Mouse (Mus musculus): ENCODE measurements at regions not wholly inside any gene's neighbourhood (a gene's known extent, or its start where the extent isn't known, plus 50 kb on each side); places are given as distances from the start of the nearest gene placed in this dataset.

DNA sequence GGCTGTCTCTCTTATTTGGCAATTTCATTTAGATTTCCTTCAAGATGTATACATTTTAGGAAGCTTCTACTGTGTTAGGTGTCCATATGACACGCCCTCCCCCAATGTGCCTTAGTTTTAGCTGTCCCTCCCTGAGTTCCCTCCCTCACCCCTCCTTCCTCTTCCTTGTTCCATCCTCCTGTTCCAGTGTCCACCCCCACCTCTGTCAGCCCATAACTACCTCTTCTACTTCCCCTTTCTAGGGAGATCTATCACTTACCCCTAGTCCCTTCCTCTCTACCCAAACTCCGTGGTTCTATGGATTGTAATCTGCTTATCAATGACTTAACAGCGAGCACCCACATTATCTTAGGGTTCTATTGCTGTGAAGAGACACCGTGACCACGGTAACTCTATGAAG is 183.2 kb upstream of the Unc93a2 start:
- DNase-seq = no peak

DNA sequence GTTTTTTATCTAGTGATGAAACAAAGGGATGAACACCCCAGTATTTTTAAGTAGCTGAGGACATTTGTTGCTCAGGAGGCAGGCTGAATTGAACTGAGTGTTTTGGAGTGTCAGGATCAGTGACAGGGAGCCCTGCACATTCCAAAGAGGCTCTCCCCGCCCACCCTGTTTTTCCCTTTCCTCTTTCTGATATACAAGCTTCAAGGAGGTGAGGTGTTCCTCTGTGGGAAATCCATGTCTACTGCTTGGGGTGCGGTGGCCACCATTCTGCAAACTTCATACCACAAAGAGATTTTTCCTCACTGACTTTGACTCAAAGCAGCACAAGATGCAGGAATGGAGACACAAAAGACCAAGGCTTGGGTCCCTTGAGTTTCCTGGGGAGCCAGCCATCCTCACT is 180.5 kb upstream of the Unc93a2 start:
- DNase-seq = no peak
- H3K4me3 ChIP-seq (ENCODE audit: control insufficient read depth, insufficient read depth, low read length) = no peak overlapping the region
- no peak for TF ChIP-seq POLR2A (IDR thresholded peaks at IDR 0.05; ENCODE audit: control insufficient read depth, extremely low read depth, insufficient read depth, low read length, poor library complexity)
- no peak for TF ChIP-seq CTCF (IDR thresholded peaks at IDR 0.05; ENCODE audit: borderline replicate concordance, control insufficient read depth, extremely low read depth, insufficient read depth, low read length, poor library complexity)
- 88% methylated on average over 2 of the region's 2 CpGs for WGBS
- H3K36me3 ChIP-seq (ENCODE audit: control insufficient read depth, insufficient read depth, low read length) = no peaks in the 10 kb centered on the region
- H3K27ac ChIP-seq (ENCODE audit: control insufficient read depth, insufficient read depth, low read length) = no peak overlapping the region
- no peaks in the 10 kb centered on the region for H3K4me1 ChIP-seq (replicated peaks; ENCODE audit: control insufficient read depth, insufficient read depth, low read length)
- no peaks in the 10 kb centered on the region for H3K27me3 ChIP-seq (ENCODE audit: control insufficient read depth, insufficient read depth, low read length)

More for the DNA sequence above, 183.2 kb upstream of the Unc93a2 start:
- H3K27me3 ChIP-seq (ENCODE audit: control insufficient read depth, insufficient read depth, low read length) = no peaks in the 10 kb centered on the region
- no peak overlapping the region for H3K4me3 ChIP-seq (ENCODE audit: control insufficient read depth, insufficient read depth, low read length)
- H3K36me3 ChIP-seq (ENCODE audit: control insufficient read depth, insufficient read depth, low read length) = no peaks in the 10 kb centered on the region
- TF ChIP-seq POLR2A (IDR thresholded peaks at IDR 0.05; ENCODE audit: control insufficient read depth, extremely low read depth, insufficient read depth, low read length, poor library complexity) (no peak), CTCF (IDR thresholded peaks at IDR 0.05; ENCODE audit: borderline replicate concordance, control insufficient read depth, extremely low read depth, insufficient read depth, low read length, poor library complexity) (no peak)
- no peaks in the 10 kb centered on the region for H3K4me1 ChIP-seq (replicated peaks; ENCODE audit: control insufficient read depth, insufficient read depth, low read length)
- H3K27ac ChIP-seq (ENCODE audit: control insufficient read depth, insufficient read depth, low read length) = no peak overlapping the region
- WGBS = 77% methylated on average over 5 of the region's 5 CpGs

DNA sequence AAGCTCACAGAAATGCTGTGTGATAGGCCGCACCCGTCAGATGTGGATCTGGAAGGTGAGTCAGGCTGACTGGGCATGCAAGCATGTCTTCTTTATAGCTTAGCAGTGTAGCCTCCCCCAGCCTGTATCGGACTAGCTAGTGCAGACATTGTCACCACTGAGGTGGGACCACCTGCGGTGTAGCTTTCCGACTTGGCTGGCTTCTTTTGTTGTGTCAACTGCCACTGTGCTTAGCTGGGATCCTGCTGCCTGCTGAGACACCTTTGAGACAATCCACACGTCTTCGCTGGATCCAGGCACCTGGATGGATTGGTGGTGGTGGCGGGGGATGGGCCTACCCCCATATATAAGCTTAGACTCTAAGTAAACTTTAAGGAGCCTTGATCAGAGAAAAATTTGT is 177.7 kb upstream of the Unc93a2 start:
- no peak overlapping the region for H3K27ac ChIP-seq (ENCODE audit: control insufficient read depth, insufficient read depth, low read length)
- H3K27me3 ChIP-seq (ENCODE audit: control insufficient read depth, insufficient read depth, low read length) = no peaks in the 10 kb centered on the region
- H3K36me3 ChIP-seq (ENCODE audit: control insufficient read depth, insufficient read depth, low read length) = no peaks in the 10 kb centered on the region
- WGBS = 95% methylated on average over 8 of the region's 8 CpGs
- no peak for TF ChIP-seq CTCF (IDR thresholded peaks at IDR 0.05; ENCODE audit: borderline replicate concordance, control insufficient read depth, extremely low read depth, insufficient read depth, low read length, poor library complexity)
- DNase-seq = no peak
- H3K4me3 ChIP-seq (ENCODE audit: control insufficient read depth, insufficient read depth, low read length) = no peak overlapping the region
- no peaks in the 10 kb centered on the region for H3K4me1 ChIP-seq (replicated peaks; ENCODE audit: control insufficient read depth, insufficient read depth, low read length)

DNA sequence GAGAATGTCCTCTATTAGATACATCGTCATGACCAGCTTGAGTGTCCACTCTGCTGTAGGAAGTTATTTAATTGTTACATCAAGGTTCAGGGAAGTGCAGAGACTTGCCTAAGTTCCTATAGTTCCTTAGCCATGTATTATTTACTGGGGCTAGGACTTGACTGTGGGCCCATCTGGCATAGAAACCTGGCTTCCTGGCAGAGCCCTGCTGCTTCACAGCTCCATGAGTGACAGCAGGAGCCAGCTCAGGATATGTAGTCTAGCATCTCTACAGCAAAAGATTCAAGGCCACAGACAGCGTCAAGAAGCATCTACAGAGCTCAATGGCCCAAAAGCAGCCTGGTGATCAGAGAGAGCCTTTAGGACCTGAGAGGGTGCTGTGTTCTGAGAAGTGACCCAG is 163.2 kb upstream of the Unc93a2 start:
- no peak for TF ChIP-seq POLR2A (IDR thresholded peaks at IDR 0.05; ENCODE audit: control insufficient read depth, extremely low read depth, insufficient read depth, low read length, poor library complexity)
- TF ChIP-seq CTCF (IDR thresholded peaks at IDR 0.05; ENCODE audit: borderline replicate concordance, control insufficient read depth, extremely low read depth, insufficient read depth, low read length, poor library complexity) = no peak
- Histone ChIP-seq H3K36me3 (ENCODE audit: control insufficient read depth, insufficient read depth, low read length) (no peaks in the 10 kb centered on the region), H3K27me3 (ENCODE audit: control insufficient read depth, insufficient read depth, low read length) (no peaks in the 10 kb centered on the region), H3K4me3 (ENCODE audit: control insufficient read depth, insufficient read depth, low read length) (no peak overlapping the region), H3K27ac (ENCODE audit: control insufficient read depth, insufficient read depth, low read length) (no peak overlapping the region), H3K4me1 (replicated peaks; ENCODE audit: control insufficient read depth, insufficient read depth, low read length) (no peaks in the 10 kb centered on the region)
- 88% methylated on average over 2 of the region's 2 CpGs for WGBS
- no peak for DNase-seq

GRCm38 (mm10) chr17:7538402-7539087 is 153.3 kb upstream of the Unc93a2 start:
- Histone ChIP-seq H3K27ac (ENCODE audit: control insufficient read depth, insufficient read depth, low read length) (no peak overlapping the region), H3K4me3 (ENCODE audit: control insufficient read depth, insufficient read depth, low read length) (no peak overlapping the region), H3K27me3 (ENCODE audit: control insufficient read depth, insufficient read depth, low read length) (no peaks in the 10 kb centered on the region), H3K36me3 (ENCODE audit: control insufficient read depth, insufficient read depth, low read length) (no peaks in the 10 kb centered on the region), H3K4me1 (replicated peaks; ENCODE audit: control insufficient read depth, insufficient read depth, low read length) (no peaks in the 10 kb centered on the region)
- TF ChIP-seq POLR2A (IDR thresholded peaks at IDR 0.05; ENCODE audit: control insufficient read depth, extremely low read depth, insufficient read depth, low read length, poor library complexity) (no peak), CTCF (IDR thresholded peaks at IDR 0.05; ENCODE audit: borderline replicate concordance, control insufficient read depth, extremely low read depth, insufficient read depth, low read length, poor library complexity) (no peak)
- no peak for DNase-seq
- 89% methylated on average over 4 of the region's 4 CpGs for WGBS

DNA sequence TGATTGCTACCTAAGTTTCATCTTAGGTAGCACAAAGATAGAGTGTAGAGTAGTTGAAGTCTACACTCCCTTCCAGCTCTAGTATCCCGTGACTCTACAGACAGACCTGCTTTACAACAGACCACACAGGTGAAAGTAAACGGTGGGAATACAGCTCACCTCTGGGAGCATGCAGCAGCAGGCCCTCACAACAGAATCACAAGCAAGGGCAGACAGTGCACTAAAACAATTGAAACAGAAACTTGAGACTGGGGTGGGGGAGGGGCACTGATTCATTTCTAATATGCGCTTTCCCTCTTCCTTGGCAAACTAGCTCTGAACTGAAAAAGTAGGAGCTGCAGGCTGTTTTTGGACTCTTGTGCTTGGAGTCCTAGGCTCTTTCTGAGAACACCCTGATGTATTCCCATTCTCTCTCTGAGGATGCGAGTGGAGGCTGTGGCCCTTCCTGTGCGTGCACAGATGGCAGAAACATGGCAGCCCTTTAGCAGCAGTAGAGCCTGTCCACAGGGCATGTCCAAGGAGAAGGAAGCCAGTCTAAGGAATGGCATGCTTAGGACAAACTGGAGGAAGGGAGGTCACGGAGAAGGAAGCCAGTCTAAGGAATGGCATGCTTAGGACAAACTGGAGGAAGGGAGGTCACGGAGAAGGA is 152.5 kb upstream of the Unc93a2 start:
- no peak overlapping the region for H3K4me3 ChIP-seq (ENCODE audit: control insufficient read depth, insufficient read depth, low read length)
- H3K27ac ChIP-seq (ENCODE audit: control insufficient read depth, insufficient read depth, low read length) = no peak overlapping the region
- H3K4me1 ChIP-seq (replicated peaks; ENCODE audit: control insufficient read depth, insufficient read depth, low read length) = no peaks in the 10 kb centered on the region
- no peak for TF ChIP-seq POLR2A (IDR thresholded peaks at IDR 0.05; ENCODE audit: control insufficient read depth, extremely low read depth, insufficient read depth, low read length, poor library complexity)
- no peak for TF ChIP-seq CTCF (IDR thresholded peaks at IDR 0.05; ENCODE audit: borderline replicate concordance, control insufficient read depth, extremely low read depth, insufficient read depth, low read length, poor library complexity)
- H3K36me3 ChIP-seq (ENCODE audit: control insufficient read depth, insufficient read depth, low read length) = no peaks in the 10 kb centered on the region
- no peak for DNase-seq
- WGBS = 89% methylated on average over 7 of the region's 7 CpGs
- no peaks in the 10 kb centered on the region for H3K27me3 ChIP-seq (ENCODE audit: control insufficient read depth, insufficient read depth, low read length)

All from thymus, adult 2 months (tissue).